Mouse (Mus musculus): ENCODE results near the gene Il12a.

The Il12a gene

GRCm38 (mm10) chr3:68690344-68690743 is at the start of gene Il12a:
Gene Il12a, plus strand, starts transcription at chr3:68690644.
- no peak for DNase-seq

- no peak for DNase-seq
Measured at GRCm38 (mm10) chr3:68642935-68643334, 47.5 kb upstream of the Il12a start.

GRCm38 (mm10) chr3:68646387-68647130 is 43.9 kb upstream of the Il12a start:
- peak; percentile 8 for DNase-seq

- DNase-seq = no peak
Measured at GRCm38 (mm10) chr3:68647282-68647681, 43.2 kb upstream of the Il12a start.

- no peak for DNase-seq
Measured at GRCm38 (mm10) chr3:68650251-68650650, 40.2 kb upstream of the Il12a start.

- no peak for DNase-seq
Measured at GRCm38 (mm10) chr3:68656607-68657352, 33.7 kb upstream of the Il12a start.

GRCm38 (mm10) chr3:68657589-68658245 is 32.7 kb upstream of the Il12a start:
- no peak for DNase-seq

- no peak for DNase-seq
Measured at GRCm38 (mm10) chr3:68659996-68660395, 30.4 kb upstream of the Il12a start.

GRCm38 (mm10) chr3:68660538-68660937 is 29.9 kb upstream of the Il12a start:
- no peak for DNase-seq

- DNase-seq = no peak
Measured at GRCm38 (mm10) chr3:68662386-68662785, 28.1 kb upstream of the Il12a start.

- DNase-seq = no peak
Measured at GRCm38 (mm10) chr3:68664337-68664736, 26.1 kb upstream of the Il12a start.

GRCm38 (mm10) chr3:68666377-68666776 is 24.1 kb upstream of the Il12a start:
- no peak for DNase-seq

GRCm38 (mm10) chr3:68667852-68668251 is 22.6 kb upstream of the Il12a start:
- no peak for DNase-seq

GRCm38 (mm10) chr3:68669418-68669974 is 20.9 kb upstream of the Il12a start:
- no peak for DNase-seq

GRCm38 (mm10) chr3:68674721-68675120 is 15.7 kb upstream of the Il12a start:
- no peak for DNase-seq

GRCm38 (mm10) chr3:68675216-68675835 is 15.1 kb upstream of the Il12a start:
- no peak for DNase-seq

GRCm38 (mm10) chr3:68675980-68676678 is 14.3 kb upstream of the Il12a start:
- DNase-seq = no peak

GRCm38 (mm10) chr3:68676831-68677303 is 13.6 kb upstream of the Il12a start:
- no peak for DNase-seq

GRCm38 (mm10) chr3:68678805-68679585 is 11.4 kb upstream of the Il12a start:
- DNase-seq = no peak

GRCm38 (mm10) chr3:68683579-68683978 is 6.9 kb upstream of the Il12a start:
- DNase-seq = no peak

GRCm38 (mm10) chr3:68684207-68684606 is 6.2 kb upstream of the Il12a start:
- no peak for DNase-seq
